Mouse (Mus musculus) monocyte, adult 2 months (primary cell): ENCODE results near the gene Snx29.

Experiments
- DNase-seq, 2 experiments: peaks; one replicate each; pipeline ENCODE4 v3.0.0; 2022; ENCODE audit warnings: low spot score in 2 of 2, low read depth in 1 of 2

Snx29 gene

GRCm38 (mm10) chr16:11668375-11668774, 345.7 kb downstream of the Snx29 start:
- no peak for DNase-seq

GRCm38 (mm10) chr16:11668878-11669277, 346.2 kb downstream of the Snx29 start:
- DNase-seq: no peak

DNA sequence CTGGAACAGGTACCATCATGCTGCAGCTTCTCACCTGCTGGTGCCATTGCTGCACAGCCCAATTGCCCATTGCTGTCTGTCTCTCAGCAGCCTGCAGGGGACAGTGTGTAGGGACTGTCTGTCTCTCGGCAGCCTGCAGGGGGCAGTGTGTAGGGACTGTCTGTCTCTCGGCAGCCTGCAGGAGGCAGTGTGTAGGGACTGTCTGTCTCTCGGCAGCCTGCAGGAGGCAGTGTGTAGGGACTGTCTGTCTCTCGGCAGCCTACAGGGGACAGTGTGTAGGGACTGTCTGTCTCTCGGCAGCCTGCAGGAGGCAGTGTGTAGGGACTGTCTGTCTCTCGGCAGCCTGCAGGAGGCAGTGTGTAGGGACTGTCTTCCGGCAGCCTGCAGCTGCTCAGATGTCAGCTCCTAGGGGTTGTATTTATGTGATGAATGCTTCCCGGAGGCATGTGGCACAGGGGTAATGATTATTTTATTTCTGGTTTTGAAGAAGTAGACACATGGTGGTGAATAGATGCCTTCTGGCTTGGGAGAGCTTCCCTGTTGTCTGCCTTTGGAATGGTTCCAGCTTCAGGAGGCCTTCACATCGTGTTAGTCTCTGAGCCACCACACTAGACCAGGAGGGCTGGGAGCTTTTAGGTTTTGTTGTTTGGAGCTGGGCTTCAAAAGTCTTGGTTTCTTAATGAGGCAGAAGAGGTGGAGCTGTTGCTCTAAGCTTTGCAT, 347.7 kb downstream of the Snx29 start:
- DNase-seq: no peak

- DNase-seq: no peak
These were observed 348.2 kb downstream of the Snx29 start for GRCm38 (mm10) chr16:11670971-11671310.

- DNase-seq: peak in 1 of 2 experiments; percentile 39
These were observed 353.3 kb downstream of the Snx29 start for GRCm38 (mm10) chr16:11676006-11676405.

DNA sequence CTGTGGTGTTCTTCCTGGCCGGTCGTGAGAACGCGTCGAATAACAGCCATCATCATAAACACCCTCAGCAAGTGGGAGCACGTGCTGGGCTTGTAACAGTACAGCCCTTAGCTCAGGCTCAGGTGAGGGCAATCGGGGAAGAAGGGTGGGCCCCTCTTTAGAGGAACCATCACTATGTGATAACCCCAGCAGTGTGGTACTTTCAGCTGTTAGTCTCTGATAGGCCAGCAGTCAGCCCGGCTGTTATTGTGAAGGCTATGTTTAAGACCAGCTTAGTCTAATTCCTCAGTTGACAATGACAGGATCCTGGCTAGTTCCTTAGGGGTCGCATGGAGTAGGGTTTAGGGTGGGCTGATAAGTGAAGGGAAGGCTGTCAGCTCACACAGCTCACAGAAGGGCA, 362.6 kb downstream of the Snx29 start:
- no peak for DNase-seq

DNA sequence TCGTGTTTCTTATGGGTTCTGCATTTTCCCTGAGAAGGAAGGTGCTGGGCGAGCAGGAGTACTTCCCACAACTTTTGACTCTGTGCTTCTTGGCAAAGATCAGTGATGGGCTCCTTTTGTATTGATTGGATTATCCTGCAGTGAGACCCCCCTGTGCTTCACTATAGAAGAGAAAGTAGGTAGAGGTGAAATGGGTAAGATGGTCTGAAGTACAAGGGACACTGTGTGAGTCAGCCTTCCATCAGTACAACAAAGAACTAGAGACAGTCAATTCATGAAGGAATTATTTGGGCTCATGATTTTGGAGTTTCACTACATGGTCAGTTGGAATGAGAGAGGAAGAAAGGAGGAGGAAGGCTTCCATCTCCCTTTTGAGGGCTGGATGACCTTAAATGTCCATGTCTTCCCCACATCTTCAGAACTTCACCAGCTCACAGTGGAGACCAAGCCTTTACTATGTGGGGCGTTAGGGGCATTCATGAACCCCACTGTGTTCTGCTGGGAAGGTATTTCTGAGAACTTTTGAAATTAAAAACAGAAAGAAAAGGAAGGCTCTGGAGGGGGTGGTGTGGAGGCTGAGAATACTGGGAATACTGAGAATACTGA, 363.1 kb downstream of the Snx29 start:
- no peak for DNase-seq

DNA sequence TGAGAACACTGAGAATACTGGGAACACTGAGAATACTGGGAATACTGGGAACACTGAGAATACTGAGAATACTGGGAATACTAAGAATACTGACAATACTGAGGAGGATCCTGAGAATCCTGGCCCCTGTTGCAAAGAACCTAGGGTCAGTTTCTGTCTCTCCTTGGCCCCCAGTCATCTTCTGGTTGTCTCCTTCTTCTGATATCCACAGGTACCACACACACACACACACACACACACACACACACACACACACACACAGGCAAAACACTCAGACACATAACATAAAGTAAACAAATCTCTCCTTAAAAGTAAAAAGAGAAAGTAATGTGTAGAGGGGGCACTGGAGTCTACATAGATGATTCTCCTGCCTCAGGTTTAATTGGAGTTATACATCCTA, 365.1 kb downstream of the Snx29 start:
- DNase-seq: no peak

DNA sequence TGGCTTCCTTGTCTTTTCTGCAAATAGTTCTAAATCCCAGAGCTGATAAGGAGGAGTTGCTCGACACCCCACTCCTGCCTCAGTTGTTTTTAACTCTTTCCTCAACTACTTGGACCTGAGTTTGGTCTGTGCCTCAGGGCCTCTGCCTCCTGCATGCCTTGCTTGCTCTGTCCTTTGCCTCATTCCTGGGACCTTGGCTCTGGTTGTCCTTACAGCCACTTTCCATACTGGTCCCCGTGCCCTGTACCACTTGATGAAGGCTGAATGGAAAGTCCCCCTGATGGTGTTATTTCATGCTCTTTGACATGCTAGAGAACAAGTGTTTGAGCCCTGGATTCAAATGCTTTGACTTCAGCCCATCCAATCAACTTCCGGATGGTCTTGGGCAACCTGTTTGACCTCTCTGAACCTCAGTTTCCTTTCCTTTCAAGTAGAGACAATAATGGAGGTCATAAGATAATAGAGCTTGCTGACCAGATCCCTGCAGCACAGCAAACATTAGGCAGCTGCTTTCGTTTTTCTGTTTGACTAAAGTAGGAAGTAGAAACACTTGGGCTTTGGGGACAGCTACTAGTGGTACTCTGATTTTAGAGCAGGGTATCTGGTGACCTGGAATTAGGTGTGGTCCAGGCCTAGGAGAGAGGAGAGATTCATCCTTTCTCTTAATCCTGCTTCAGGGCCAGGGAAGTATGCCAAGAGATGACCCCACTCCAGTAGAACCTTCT, 365.7 kb downstream of the Snx29 start:
- no peak for DNase-seq

- DNase-seq: no peak
These were observed 367.4 kb downstream of the Snx29 start for GRCm38 (mm10) chr16:11690097-11690496.

DNA sequence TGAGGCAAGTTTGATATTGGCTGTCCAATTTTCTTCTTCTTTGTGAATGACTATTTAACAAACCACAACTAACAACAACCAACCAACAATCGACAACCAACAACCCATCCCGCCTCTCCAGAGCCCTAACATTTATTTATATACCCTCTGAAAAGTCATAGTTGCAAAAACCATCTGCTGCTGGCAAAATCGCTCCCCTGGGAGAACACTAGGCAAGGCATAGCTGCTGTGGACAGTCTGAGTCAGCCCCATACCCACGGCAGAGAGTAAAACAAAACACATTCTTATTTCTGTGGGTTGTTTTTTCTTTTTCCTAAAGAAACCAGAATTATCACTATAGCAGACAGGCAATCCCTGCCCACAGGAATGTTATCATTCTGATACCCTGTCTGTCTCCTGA, 368.0 kb downstream of the Snx29 start:
- no peak for DNase-seq

DNA sequence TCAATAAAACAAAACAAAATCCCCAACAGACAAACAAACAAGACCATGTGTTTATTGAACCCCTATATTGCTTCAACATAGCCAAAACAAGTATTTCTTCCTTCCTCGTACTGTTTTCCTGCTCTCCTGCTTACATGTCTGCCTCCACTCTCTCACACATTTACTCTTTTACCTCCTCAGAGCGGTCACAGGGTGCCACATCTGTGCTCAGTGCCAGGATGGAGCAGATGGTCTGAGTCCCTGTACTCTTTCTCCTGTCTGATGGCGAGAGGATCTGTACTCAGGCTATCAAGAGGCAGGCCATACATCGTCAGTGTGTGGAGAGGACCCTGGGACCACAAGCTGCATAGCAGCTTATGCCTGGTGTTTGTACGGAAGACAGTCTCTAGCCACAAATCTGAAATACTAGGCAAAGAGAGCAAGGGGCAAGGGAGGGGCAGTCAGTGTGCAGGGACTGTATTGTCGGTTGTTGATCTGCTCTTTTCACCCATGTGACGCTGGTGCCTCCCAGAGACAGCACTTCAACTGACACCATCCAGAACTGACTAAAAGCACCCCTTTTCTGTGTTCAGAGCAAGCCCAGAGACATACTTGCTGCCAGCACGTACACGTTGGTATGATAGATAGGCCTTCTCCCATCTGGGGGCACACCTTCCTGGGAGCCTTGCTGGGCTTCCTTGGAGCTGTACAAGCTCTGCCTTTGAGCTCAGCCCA, 368.9 kb downstream of the Snx29 start:
- DNase-seq: no peak

- DNase-seq: no peak
These were observed 370.0 kb downstream of the Snx29 start for GRCm38 (mm10) chr16:11692744-11693143.

DNA sequence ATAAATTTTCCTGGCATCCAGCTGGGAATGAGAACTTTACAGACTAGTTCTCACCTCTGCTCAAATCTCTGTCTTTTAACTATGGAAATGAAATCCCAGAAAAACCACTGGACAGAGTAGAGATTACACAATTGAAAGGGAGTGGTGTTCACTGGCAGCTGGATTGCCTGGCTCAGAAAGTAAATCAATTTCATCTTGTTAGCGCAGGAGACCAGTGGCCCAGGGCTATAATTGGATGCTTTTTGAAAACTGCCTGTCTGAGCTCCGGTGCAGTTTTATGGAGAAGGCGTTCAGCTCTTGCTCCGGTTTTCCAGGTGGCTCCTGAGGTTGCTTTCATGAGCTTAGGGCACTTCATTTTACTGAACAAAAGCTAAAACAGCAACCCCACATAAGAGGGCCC, 371.7 kb downstream of the Snx29 start:
- no peak for DNase-seq

- DNase-seq: no peak
These were observed 374.1 kb downstream of the Snx29 start for GRCm38 (mm10) chr16:11696767-11697166.

DNA sequence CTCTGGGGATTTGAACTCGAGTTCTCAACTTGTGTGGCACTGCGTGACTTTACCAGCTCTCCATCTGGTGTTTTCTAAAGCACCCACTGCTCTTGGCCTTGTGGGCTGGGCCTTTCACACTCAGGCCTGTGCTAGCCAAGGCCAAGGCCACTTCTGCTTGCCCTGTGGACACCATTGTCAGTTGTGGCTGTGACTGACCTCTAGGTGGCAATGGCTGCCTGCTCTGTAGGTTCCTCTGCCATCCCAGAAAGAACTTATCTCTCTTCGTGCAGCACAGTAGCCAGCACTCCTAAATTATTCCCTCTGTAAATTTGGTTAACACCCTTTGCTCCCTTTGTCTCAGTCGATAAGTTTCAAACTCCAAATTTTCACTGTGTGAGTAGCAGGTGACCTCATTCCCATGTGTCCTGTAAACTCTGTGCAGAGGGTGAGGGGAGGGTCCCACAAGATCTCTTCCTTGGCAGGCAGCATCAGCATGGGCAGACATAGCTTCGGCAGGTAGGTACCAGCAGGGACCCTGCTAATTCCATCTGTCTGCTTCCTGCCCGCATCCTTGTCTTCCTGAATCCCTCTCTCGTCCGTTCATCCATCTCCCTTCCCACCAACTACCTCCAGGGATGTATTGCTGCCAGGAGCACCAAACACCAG, 375.1 kb downstream of the Snx29 start:
- no peak for DNase-seq

GRCm38 (mm10) chr16:11701579-11701978, 378.9 kb downstream of the Snx29 start:
- DNase-seq: no peak

GRCm38 (mm10) chr16:11704096-11704495, 381.4 kb downstream of the Snx29 start:
- no peak for DNase-seq

DNA sequence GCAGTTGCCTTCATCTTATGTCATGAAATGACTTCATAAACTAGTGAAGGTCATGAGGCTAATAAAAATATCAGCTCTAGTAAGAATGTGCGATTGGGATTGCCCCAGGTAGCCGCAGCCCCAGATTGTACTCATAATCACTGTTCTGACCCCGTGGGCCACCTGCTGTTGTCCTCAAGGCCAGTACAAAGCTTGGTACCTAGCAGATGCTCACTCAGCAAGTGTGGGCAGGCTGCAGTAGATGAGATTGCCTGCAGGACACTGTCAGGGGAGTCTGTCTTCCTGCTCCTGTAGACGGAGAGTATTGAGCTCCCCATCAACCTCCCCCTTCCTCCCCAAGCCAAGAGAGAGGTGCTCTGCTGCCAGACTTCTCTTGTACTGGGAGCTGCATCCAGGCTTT, 382.7 kb downstream of the Snx29 start:
- DNase-seq: no peak

- no peak for DNase-seq
These were observed 385.4 kb downstream of the Snx29 start for GRCm38 (mm10) chr16:11708097-11708496.

DNA sequence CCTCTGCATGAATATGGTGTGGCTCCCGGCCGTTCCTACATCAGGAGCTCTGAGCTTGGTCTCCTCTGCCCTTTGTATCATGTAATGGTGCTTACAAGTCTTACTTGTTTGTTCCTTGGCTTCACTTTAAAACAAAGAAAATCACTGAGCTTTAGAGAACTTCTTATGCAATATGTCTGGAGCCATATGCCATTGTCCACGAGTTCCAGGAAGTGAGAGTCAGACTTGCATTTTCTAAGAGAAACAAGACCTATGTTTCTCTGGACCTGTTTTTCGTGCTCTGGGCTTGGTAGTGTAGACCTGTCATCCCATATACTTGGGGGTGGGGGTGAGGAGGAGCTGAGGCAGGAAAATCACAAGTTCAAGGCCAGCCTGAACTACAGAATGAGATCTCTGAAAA, 386.7 kb downstream of the Snx29 start:
- no peak for DNase-seq
